Mouse (Mus musculus): ENCODE results near the gene Wapl. TPM values are rescaled to one million over a fixed set of nuclear protein-coding genes. Genes with fewer than 3 reads are reported as not detected.
A peak's percentile ranks its signal among the peaks of the same experiment; 100 is the strongest.

Wapl gene
- polyA plus RNA-seq, 1 experiment from 2014 or later = 18.1 TPM

DNA sequence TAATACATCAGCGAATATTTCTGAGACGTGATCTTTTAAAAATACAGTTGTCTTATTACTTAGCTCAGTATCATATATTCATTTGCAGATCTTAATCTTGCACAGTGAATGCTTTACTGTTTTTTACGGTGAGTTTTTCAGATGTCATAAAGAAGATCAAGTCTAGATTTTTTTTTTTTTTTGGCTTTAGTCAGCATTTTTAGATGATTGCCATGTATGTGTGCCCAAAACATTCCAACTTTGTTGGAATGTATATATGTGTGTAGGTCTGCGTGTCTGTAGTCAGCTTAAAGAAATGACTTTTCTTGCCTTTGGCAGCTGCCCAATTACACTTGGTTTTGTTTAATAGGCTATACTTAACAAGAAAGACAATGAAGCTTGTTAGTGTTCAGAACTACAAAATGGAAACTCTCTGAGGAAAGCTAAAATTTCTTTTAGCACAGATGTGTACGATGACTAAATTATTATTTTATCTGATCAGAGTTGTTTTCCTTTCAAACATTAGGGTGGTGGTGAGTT lies 1.7 kb downstream of the Wapl start:
- WGBS = 48% methylated on average over 5 of the region's 5 CpGs
- Histone ChIP-seq H3K36me3 (ENCODE audit: control insufficient read depth, insufficient read depth, low read length) (no peaks in the 10 kb centered on the region), H3K4me3 (ENCODE audit: low read length) (peak overlapping the region; percentile 12; the same call in 1 of the 2 replicates), H3K9ac (ENCODE audit: low read depth, low read length) (no peak overlapping the region), H3K4me2 (ENCODE audit: low read depth, low read length) (0 out of 2 replicates have a peak overlapping the region, but pooled peaks have one; percentile 36), H3K27me3 (replicated peaks; ENCODE audit: control insufficient read depth, insufficient read depth, low read length) (no peaks in the 10 kb centered on the region), H3K27ac (ENCODE audit: low read length) (no peak overlapping the region), H3K9me3 (ENCODE audit: control insufficient read depth, low read length) (no peaks in the 10 kb centered on the region), H3K4me1 (ENCODE audit: control insufficient read depth, insufficient read depth, low read length) (peaks cover 9% of the 10 kb centered on the region; the same call in 1 of the 2 replicates)
- no peak for ATAC-seq

DNA sequence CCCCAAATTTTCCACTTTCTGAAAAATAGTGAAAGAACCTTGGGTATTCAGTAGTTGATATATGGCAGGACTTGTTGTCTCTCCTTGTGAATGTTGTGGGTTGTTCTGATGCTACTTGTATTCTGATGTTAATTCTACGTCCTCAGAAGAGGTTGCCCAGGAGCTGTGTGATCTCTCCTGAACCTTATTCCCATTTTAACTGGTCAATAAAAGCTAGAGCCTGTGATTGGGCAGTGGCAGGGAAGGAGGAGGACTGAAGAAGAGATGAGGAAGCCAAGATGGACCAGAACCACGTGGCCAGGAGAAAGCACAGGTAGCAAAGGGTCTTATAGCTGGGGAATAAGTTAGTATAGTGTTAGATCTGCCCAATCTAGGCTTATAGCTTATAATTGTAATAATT lies 7.1 kb downstream of the Wapl start:
- H3K9ac ChIP-seq (ENCODE audit: low read depth, low read length) = no peak overlapping the region
- no peak overlapping the region for H3K4me2 ChIP-seq (ENCODE audit: low read depth, low read length)
- H3K27ac ChIP-seq (ENCODE audit: low read length) = no peak overlapping the region
- H3K9me3 ChIP-seq (ENCODE audit: control insufficient read depth, low read length) = no peaks in the 10 kb centered on the region
- H3K27me3 ChIP-seq (replicated peaks; ENCODE audit: control insufficient read depth, insufficient read depth, low read length) = no peaks in the 10 kb centered on the region
- H3K36me3 ChIP-seq (ENCODE audit: control insufficient read depth, insufficient read depth, low read length) = peaks cover 3% of the 10 kb centered on the region; the same call in 1 of the 2 replicates
- ATAC-seq = no peak
- 0 out of 2 replicates have a peak, but pooled peaks cover 2% of the 10 kb centered on the region for H3K4me1 ChIP-seq (ENCODE audit: control insufficient read depth, insufficient read depth, low read length)
- H3K4me3 ChIP-seq (ENCODE audit: low read length) = no peak overlapping the region
- WGBS = 79% methylated on average over 2 of the region's 2 CpGs

DNA sequence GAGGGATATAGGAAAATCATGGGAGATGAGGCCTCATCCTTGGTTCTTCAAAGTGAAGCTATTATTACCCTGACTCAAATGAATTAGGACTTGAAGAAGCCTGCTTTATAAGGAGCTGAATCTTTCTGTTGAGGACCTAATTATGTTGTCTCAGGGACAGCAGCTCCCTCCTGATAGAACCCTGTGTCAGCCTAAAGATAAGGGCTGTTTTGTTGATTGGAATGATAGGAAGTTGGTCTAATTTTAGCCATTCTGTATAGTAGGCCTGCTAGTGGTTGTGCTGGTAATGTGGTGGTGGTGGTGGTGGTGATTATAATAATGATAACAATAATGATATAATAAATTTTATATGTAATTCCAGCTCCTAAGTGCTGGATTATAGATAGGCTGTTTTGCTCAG lies 11.3 kb downstream of the Wapl start:
- H3K9me3 ChIP-seq (ENCODE audit: control insufficient read depth, low read length) = no peaks in the 10 kb centered on the region
- no peak overlapping the region for H3K9ac ChIP-seq (ENCODE audit: low read depth, low read length)
- H3K36me3 ChIP-seq (ENCODE audit: control insufficient read depth, insufficient read depth, low read length) = peaks cover 3% of the 10 kb centered on the region; the same call in 1 of the 2 replicates
- no peaks in the 10 kb centered on the region for H3K27me3 ChIP-seq (replicated peaks; ENCODE audit: control insufficient read depth, insufficient read depth, low read length)
- 0 out of 2 replicates have a peak, but pooled peaks cover 2% of the 10 kb centered on the region for H3K4me1 ChIP-seq (ENCODE audit: control insufficient read depth, insufficient read depth, low read length)
- no peak overlapping the region for H3K4me2 ChIP-seq (ENCODE audit: low read depth, low read length)
- H3K4me3 ChIP-seq (ENCODE audit: low read length) = no peak overlapping the region
- no peak for ATAC-seq
- no peak overlapping the region for H3K27ac ChIP-seq (ENCODE audit: low read length)

DNA sequence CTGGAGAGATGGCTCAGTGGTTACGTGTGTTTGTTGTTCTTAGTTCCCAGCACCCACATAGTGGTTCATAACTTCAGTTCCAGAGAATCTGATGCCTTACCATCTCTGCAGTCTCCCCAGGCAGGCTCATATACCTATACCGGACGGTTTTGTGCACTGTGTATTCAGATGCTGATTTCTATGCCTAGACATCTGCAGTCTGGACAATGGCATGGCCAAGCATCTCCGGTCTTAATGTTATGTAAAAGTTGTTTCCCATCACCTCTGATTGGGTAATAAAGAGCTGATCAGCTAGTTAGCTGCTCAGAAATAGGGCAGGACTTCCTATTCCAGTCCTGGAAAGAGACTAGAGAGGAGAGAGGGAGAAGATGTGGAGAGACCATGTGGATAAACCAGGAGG lies 20.2 kb downstream of the Wapl start:
- H3K27ac ChIP-seq (ENCODE audit: low read length) = no peak overlapping the region
- no peak overlapping the region for H3K4me3 ChIP-seq (ENCODE audit: low read length)
- no peak overlapping the region for H3K4me2 ChIP-seq (ENCODE audit: low read depth, low read length)
- H3K9me3 ChIP-seq (ENCODE audit: control insufficient read depth, low read length) = no peaks in the 10 kb centered on the region
- WGBS = 93% methylated on average over 4 of the region's 4 CpGs
- no peaks in the 10 kb centered on the region for H3K36me3 ChIP-seq (ENCODE audit: control insufficient read depth, insufficient read depth, low read length)
- no peaks in the 10 kb centered on the region for H3K4me1 ChIP-seq (ENCODE audit: control insufficient read depth, insufficient read depth, low read length)
- H3K27me3 ChIP-seq (replicated peaks; ENCODE audit: control insufficient read depth, insufficient read depth, low read length) = no peaks in the 10 kb centered on the region
- ATAC-seq = no peak
- no peak overlapping the region for H3K9ac ChIP-seq (ENCODE audit: low read depth, low read length)

DNA sequence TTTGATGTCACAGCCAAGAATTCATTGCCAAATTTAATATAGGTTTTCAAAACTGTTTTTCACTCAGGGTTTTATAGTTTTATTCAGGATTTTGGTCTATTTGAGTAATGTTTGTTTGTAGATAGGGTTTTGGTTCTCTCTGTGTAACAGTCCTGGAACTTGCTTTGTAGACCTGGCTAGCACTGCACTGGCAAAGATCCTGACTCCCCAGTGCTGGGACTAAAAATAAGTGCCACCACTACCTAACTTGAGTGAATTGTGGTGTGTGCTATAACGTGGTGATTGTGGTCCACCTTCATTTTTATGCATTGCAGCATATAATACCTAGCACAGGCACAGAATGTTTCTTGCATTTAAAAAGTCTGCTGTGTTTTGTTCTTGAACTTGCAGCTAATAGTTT lies 23.6 kb downstream of the Wapl start:
- Histone ChIP-seq H3K27me3 (replicated peaks; ENCODE audit: control insufficient read depth, insufficient read depth, low read length) (no peaks in the 10 kb centered on the region), H3K9me3 (ENCODE audit: control insufficient read depth, low read length) (no peaks in the 10 kb centered on the region), H3K36me3 (ENCODE audit: control insufficient read depth, insufficient read depth, low read length) (no peaks in the 10 kb centered on the region), H3K9ac (ENCODE audit: low read depth, low read length) (no peak overlapping the region), H3K4me2 (ENCODE audit: low read depth, low read length) (no peak overlapping the region), H3K4me1 (ENCODE audit: control insufficient read depth, insufficient read depth, low read length) (no peaks in the 10 kb centered on the region), H3K27ac (ENCODE audit: low read length) (no peak overlapping the region), H3K4me3 (ENCODE audit: low read length) (no peak overlapping the region)
- no peak for ATAC-seq
- 82% methylated on average over 1 of the region's 1 CpGs for WGBS

DNA sequence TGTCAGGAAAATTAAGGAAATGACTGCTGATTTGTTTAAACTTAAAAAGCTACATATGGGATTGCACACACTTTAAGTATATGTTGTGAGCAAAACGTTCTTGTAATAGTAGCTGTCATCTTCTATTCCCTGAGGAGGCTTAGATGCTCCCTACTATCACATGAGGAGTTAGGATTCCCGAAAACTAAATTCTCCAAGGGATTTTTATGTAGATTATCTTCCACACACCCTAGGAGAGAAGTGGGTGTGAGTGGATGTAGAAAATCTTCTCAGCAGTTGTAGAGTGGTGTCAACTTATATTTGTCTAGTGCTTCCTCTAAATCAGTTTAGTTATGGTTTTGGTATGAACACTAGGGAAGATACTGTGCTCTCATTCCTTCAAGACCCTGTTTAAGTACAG lies 36.5 kb downstream of the Wapl start:
- no peak for ATAC-seq
- WGBS = 90% methylated on average over 2 of the region's 2 CpGs
- Histone ChIP-seq H3K4me2 (ENCODE audit: low read depth, low read length) (no peak overlapping the region), H3K4me3 (ENCODE audit: low read length) (no peak overlapping the region), H3K9ac (ENCODE audit: low read depth, low read length) (no peak overlapping the region), H3K9me3 (ENCODE audit: control insufficient read depth, low read length) (no peaks in the 10 kb centered on the region), H3K4me1 (ENCODE audit: control insufficient read depth, insufficient read depth, low read length) (no peaks in the 10 kb centered on the region), H3K36me3 (ENCODE audit: control insufficient read depth, insufficient read depth, low read length) (0 out of 2 replicates have a peak, but pooled peaks cover 3% of the 10 kb centered on the region), H3K27me3 (replicated peaks; ENCODE audit: control insufficient read depth, insufficient read depth, low read length) (no peaks in the 10 kb centered on the region), H3K27ac (ENCODE audit: low read length) (no peak overlapping the region)

DNA sequence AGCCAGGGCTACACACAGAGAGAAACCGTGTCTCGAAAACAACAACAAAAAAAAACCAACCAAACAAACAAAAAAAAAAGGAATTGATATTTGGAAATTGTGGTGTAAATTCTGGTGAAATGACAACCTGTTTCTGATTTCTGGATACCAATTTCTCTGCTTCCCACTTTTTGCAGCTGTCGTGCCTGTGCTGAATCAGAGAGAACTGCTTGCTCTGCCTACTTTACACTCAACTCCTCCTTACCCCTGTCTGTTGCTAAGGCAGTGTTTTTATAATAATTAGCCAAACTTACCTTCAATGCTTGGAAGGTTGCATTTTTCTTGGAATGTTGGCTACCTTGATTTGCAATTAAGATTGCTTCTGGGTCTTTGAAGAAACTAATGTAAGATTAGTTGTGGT lies 38.3 kb downstream of the Wapl start:
- no peak overlapping the region for H3K9ac ChIP-seq (ENCODE audit: low read depth, low read length)
- H3K27me3 ChIP-seq (replicated peaks; ENCODE audit: control insufficient read depth, insufficient read depth, low read length) = no peaks in the 10 kb centered on the region
- no peaks in the 10 kb centered on the region for H3K4me1 ChIP-seq (ENCODE audit: control insufficient read depth, insufficient read depth, low read length)
- H3K4me2 ChIP-seq (ENCODE audit: low read depth, low read length) = no peak overlapping the region
- 97% methylated on average over 3 of the region's 3 CpGs for WGBS
- H3K27ac ChIP-seq (ENCODE audit: low read length) = no peak overlapping the region
- H3K9me3 ChIP-seq (ENCODE audit: control insufficient read depth, low read length) = no peaks in the 10 kb centered on the region
- no peak for ATAC-seq
- H3K4me3 ChIP-seq (ENCODE audit: low read length) = no peak overlapping the region
- 0 out of 2 replicates have a peak, but pooled peaks cover 3% of the 10 kb centered on the region for H3K36me3 ChIP-seq (ENCODE audit: control insufficient read depth, insufficient read depth, low read length)

DNA sequence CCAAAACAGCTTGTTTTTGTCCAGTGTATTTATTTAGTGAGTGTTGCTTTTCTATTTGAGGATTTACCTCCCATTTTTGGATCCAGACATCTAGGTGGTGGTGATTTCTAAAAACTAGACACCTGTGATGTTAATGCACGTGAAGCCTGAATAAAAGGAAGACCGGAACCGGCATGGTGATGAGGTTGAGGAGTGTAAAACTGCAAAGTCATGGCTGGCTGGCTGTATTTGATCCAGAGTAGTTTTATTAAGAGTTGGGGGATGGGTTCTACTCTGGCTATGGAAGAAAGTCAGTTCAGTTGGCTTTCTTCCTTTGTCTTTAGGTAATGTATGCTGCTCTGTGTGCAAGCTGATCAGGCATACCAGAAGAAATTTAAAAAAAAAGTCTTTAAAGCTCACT lies 39.1 kb downstream of the Wapl start:
- ATAC-seq = no peak
- WGBS = 91% methylated on average over 3 of the region's 3 CpGs
- no peaks in the 10 kb centered on the region for H3K27me3 ChIP-seq (replicated peaks; ENCODE audit: control insufficient read depth, insufficient read depth, low read length)
- H3K9ac ChIP-seq (ENCODE audit: low read depth, low read length) = no peak overlapping the region
- H3K4me3 ChIP-seq (ENCODE audit: low read length) = no peak overlapping the region
- 0 out of 2 replicates have a peak, but pooled peaks cover 3% of the 10 kb centered on the region for H3K36me3 ChIP-seq (ENCODE audit: control insufficient read depth, insufficient read depth, low read length)
- no peak overlapping the region for H3K4me2 ChIP-seq (ENCODE audit: low read depth, low read length)
- H3K27ac ChIP-seq (ENCODE audit: low read length) = no peak overlapping the region
- no peaks in the 10 kb centered on the region for H3K9me3 ChIP-seq (ENCODE audit: control insufficient read depth, low read length)
- H3K4me1 ChIP-seq (ENCODE audit: control insufficient read depth, insufficient read depth, low read length) = no peaks in the 10 kb centered on the region

DNA sequence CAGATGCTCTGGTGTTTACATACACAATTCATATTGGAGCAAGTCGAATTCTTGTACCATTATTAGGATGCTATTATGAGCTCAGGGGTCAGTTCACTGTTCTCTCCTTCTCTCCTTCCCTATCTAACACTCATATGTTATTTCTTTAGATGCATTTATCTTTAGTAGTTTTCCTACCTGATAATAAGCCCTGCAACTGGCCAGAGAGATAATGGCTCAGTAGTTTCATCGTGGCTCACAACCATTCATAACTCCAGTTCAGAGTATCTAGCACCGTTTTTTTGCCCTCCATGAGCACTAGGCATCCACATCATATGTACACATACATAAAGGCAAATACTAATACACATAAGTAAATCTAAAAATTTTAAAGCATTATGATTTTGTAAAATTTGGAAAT lies 44.4 kb downstream of the Wapl start:
- WGBS = 85% methylated on average over 3 of the region's 3 CpGs
- Histone ChIP-seq H3K9me3 (ENCODE audit: control insufficient read depth, low read length) (no peaks in the 10 kb centered on the region), H3K27ac (ENCODE audit: low read length) (no peak overlapping the region), H3K4me2 (ENCODE audit: low read depth, low read length) (no peak overlapping the region), H3K27me3 (replicated peaks; ENCODE audit: control insufficient read depth, insufficient read depth, low read length) (no peaks in the 10 kb centered on the region), H3K36me3 (ENCODE audit: control insufficient read depth, insufficient read depth, low read length) (peaks cover 6% of the 10 kb centered on the region; the same call in 1 of the 2 replicates), H3K9ac (ENCODE audit: low read depth, low read length) (no peak overlapping the region), H3K4me1 (ENCODE audit: control insufficient read depth, insufficient read depth, low read length) (no peaks in the 10 kb centered on the region), H3K4me3 (ENCODE audit: low read length) (no peak overlapping the region)
- no peak for ATAC-seq

DNA sequence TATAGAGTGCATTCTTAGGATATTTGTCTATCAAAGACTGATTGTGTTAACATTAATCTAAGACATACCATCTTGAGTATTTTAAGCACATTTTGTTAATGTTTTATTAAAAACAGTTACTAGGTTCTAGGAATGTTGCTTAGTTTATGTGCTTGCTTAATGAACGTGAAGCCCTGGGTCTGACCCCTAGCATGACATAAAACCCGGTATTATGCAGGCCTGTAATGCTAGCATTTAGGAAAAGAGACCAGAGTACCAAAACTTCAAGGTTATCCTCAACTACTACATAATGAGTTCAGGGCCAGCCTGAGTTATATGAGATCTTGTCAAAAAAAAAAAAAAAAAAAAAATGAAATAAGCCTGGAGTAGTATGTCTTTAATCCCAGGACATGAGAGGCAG lies 54.0 kb downstream of the Wapl start:
- Histone ChIP-seq H3K4me2 (ENCODE audit: low read depth, low read length) (no peak overlapping the region), H3K9ac (ENCODE audit: low read depth, low read length) (no peak overlapping the region), H3K4me1 (ENCODE audit: control insufficient read depth, insufficient read depth, low read length) (no peaks in the 10 kb centered on the region), H3K9me3 (ENCODE audit: control insufficient read depth, low read length) (no peaks in the 10 kb centered on the region), H3K4me3 (ENCODE audit: low read length) (no peak overlapping the region), H3K27me3 (replicated peaks; ENCODE audit: control insufficient read depth, insufficient read depth, low read length) (no peaks in the 10 kb centered on the region), H3K27ac (ENCODE audit: low read length) (no peak overlapping the region), H3K36me3 (ENCODE audit: control insufficient read depth, insufficient read depth, low read length) (peaks cover 4% of the 10 kb centered on the region; the same call in 1 of the 2 replicates)
- 74% methylated on average over 2 of the region's 2 CpGs for WGBS
- ATAC-seq = no peak

Data from intestine, embryonic 16.5 days (tissue).